Mouse (Mus musculus) lung, postnatal 0 days (tissue): ENCODE measurements around the gene Ahsg. TPM values are rescaled to one million over a fixed set of nuclear protein-coding genes. Genes with fewer than 3 reads are reported as not detected.

Source experiments
- ATAC-seq: fragments of 200-750 bp; cut with Nextera tagmentation; 2 replicates; pipeline ENCODE4 v1.8.0; 2017; ENCODE audit warnings: moderate library complexity
- DNase-seq: peaks from one replicate; pipeline ENCODE4 v3.0.0-alpha.2; 2016; ENCODE audit warnings: low spot score
- H3K27ac ChIP-seq: fragments of 300-500 bp; sonication (generic); 2 replicates; pipeline ENCODE4 v1.5.1; 2014; ENCODE audit warnings: antibody characterized with exemption, mild to moderate bottlenecking, low read length, mixed read lengths
- H3K27me3 ChIP-seq: fragments of 300-500 bp; sonication (generic); replicated peaks from 2 replicates; pipeline ENCODE4 v1.6.1; 2014; ENCODE audit warnings: low read length, mixed read lengths; ENCODE audit not compliant: insufficient read depth
- H3K36me3 ChIP-seq: fragments of 300-500 bp; sonication (generic); 2 replicates; pipeline ENCODE4 v1.6.1; 2014; ENCODE audit warnings: low read length, mixed read lengths; ENCODE audit not compliant: insufficient read depth
- H3K4me1 ChIP-seq: fragments of 300-500 bp; sonication (generic); 2 replicates; pipeline ENCODE4 v1.6.1; 2014; ENCODE audit warnings: antibody characterized with exemption, low read depth, low read length, mixed read lengths; ENCODE audit not compliant: insufficient read depth
- H3K4me2 ChIP-seq: fragments of 300-500 bp; sonication (generic); replicated peaks from 2 replicates; pipeline ENCODE4 v1.6.1; 2014; ENCODE audit warnings: low read depth, mild to moderate bottlenecking, low read length, moderate library complexity, mixed read lengths
- H3K4me3 ChIP-seq: fragments of 300-500 bp; sonication (generic); 2 replicates; pipeline ENCODE4 v1.5.1; 2014; ENCODE audit warnings: low read depth, low read length
- H3K9ac ChIP-seq: fragments of 300-500 bp; sonication (generic); replicated peaks from 2 replicates; pipeline ENCODE4 v1.6.1; 2014; ENCODE audit warnings: low read depth, mild to moderate bottlenecking
- H3K9me3 ChIP-seq: fragments of 300-500 bp; sonication (generic); 2 replicates; pipeline ENCODE4 v1.6.1; 2016; ENCODE audit warnings: low read length, mixed read lengths
- CTCF ChIP-seq: IDR thresholded peaks from 2 replicates; pipeline ENCODE4 v1.5.1; 2016; ENCODE audit warnings: antibody characterized with exemption, mild to moderate bottlenecking
- EP300 ChIP-seq: IDR thresholded peaks from 2 replicates; pipeline ENCODE4 v1.6.1; 2016; ENCODE audit warnings: antibody characterized with exemption, mild to moderate bottlenecking, control low read depth
- WGBS: fragments of 180-500 bp; shearing (Covaris S2); extraction: QIAGEN DNeasy Blood & Tissue Kit; methylation state at CpG from one replicate; pipeline ENCODE4 v1.1.7; 2014; 5-methylcytosine and 5-hydroxymethylcytosine counted together
- polyA plus RNA-seq: library from polyadenylated mRNA; unstranded; fragments of >200 nt; fragmentation: Nextera tagmentation; extraction: Ambion mirVana; gene quantifications from 2 replicates; pipeline ENCODE4 v1.2.1, GENCODE M21; 2015

Gene Ahsg
- 1.6 and 3.0 TPM in 2 replicates for polyA plus RNA-seq

GRCm38 (mm10) chr16:22890683-22891510 lies at the start of gene Ahsg:
TSS of gene Ahsg (plus strand) at chr16:22891277.
- no peak within 1 kb of the TSS for H3K4me3 ChIP-seq
- no peak for DNase-seq
- TF ChIP-seq EP300: no peak
- no peak for TF ChIP-seq CTCF
- no peak within 1 kb of the TSS for H3K4me2 ChIP-seq
- no peaks in the 10 kb centered on the region for H3K27me3 ChIP-seq
- H3K36me3 ChIP-seq: no peaks in the 10 kb centered on the region
- ATAC-seq: no peak
- H3K9me3 ChIP-seq: no peaks in the 10 kb centered on the region
- no peak within 1 kb of the TSS for H3K9ac ChIP-seq
- no peak within 1 kb of the TSS for H3K27ac ChIP-seq
- H3K4me1 ChIP-seq: no peaks in the 10 kb centered on the region
- WGBS: 77% methylated on average over 11 of the region's 11 CpGs

- Histone ChIP-seq H3K9me3 (no peaks in the 10 kb centered on the region), H3K27me3 (no peaks in the 10 kb centered on the region), H3K9ac (no peak overlapping the region), H3K36me3 (no peaks in the 10 kb centered on the region), H3K27ac (no peak overlapping the region), H3K4me2 (no peak overlapping the region), H3K4me1 (no peaks in the 10 kb centered on the region), H3K4me3 (no peak overlapping the region)
- TF ChIP-seq CTCF (no peak), EP300 (no peak)
- 68% methylated on average over 5 of the region's 5 CpGs for WGBS
- DNase-seq: no peak
- no peak for ATAC-seq
Observed at GRCm38 (mm10) chr16:22842871-22843270, 48.2 kb upstream of the Ahsg start.

- Histone ChIP-seq H3K9me3 (no peaks in the 10 kb centered on the region), H3K4me1 (no peaks in the 10 kb centered on the region), H3K4me2 (peak overlapping the region; percentile 94), H3K27ac (peak overlapping the region; percentile 54; the same call in 1 of the 2 replicates), H3K36me3 (no peaks in the 10 kb centered on the region), H3K4me3 (peak overlapping the region; percentile 46), H3K27me3 (no peaks in the 10 kb centered on the region), H3K9ac (peak overlapping the region; percentile 50)
- TF ChIP-seq CTCF: no peak
- no peak for TF ChIP-seq EP300
- 7% methylated on average over 26 of the region's 26 CpGs for WGBS
- ATAC-seq (peak; percentile 96), DNase-seq (peak; percentile 92)
Observed at GRCm38 (mm10) chr16:22844061-22844801, 46.8 kb upstream of the Ahsg start.

GRCm38 (mm10) chr16:22844834-22845233 lies 46.2 kb upstream of the Ahsg start:
- DNase-seq: no peak
- Histone ChIP-seq H3K4me3 (peak overlapping the region; percentile 46; the same call in 1 of the 2 replicates), H3K4me1 (no peaks in the 10 kb centered on the region), H3K9ac (peak overlapping the region; percentile 50), H3K27ac (no peak overlapping the region; the same call in 1 of the 2 replicates), H3K36me3 (no peaks in the 10 kb centered on the region), H3K27me3 (no peaks in the 10 kb centered on the region), H3K9me3 (no peaks in the 10 kb centered on the region), H3K4me2 (peak overlapping the region; percentile 94)
- ATAC-seq: no peak
- WGBS: 43% methylated on average over 5 of the region's 5 CpGs
- TF ChIP-seq EP300: no peak
- TF ChIP-seq CTCF: no peak

GRCm38 (mm10) chr16:22845481-22845880 lies 45.6 kb upstream of the Ahsg start:
- H3K27ac ChIP-seq: no peak overlapping the region
- H3K4me1 ChIP-seq: no peaks in the 10 kb centered on the region
- no peak for ATAC-seq
- H3K9me3 ChIP-seq: no peaks in the 10 kb centered on the region
- TF ChIP-seq CTCF (no peak), EP300 (no peak)
- H3K4me2 ChIP-seq: no peak overlapping the region
- no peak overlapping the region for H3K9ac ChIP-seq
- H3K36me3 ChIP-seq: no peaks in the 10 kb centered on the region
- DNase-seq: no peak
- no peaks in the 10 kb centered on the region for H3K27me3 ChIP-seq
- no peak overlapping the region for H3K4me3 ChIP-seq
- 83% methylated on average over 4 of the region's 4 CpGs for WGBS

GRCm38 (mm10) chr16:22847686-22848085 lies 43.4 kb upstream of the Ahsg start:
- no peaks in the 10 kb centered on the region for H3K27me3 ChIP-seq
- 92% methylated on average over 1 of the region's 1 CpGs for WGBS
- H3K4me2 ChIP-seq: no peak overlapping the region
- no peaks in the 10 kb centered on the region for H3K36me3 ChIP-seq
- DNase-seq: no peak
- H3K27ac ChIP-seq: no peak overlapping the region
- no peaks in the 10 kb centered on the region for H3K4me1 ChIP-seq
- no peaks in the 10 kb centered on the region for H3K9me3 ChIP-seq
- no peak for TF ChIP-seq CTCF
- TF ChIP-seq EP300: no peak
- H3K4me3 ChIP-seq: no peak overlapping the region
- no peak overlapping the region for H3K9ac ChIP-seq
- ATAC-seq: no peak
